Mouse (Mus musculus) liver, embryonic 14.5 days (tissue): ENCODE data around the gene Wdr53.

Source experiments
- CTCF ChIP-seq: IDR thresholded peaks from 2 replicates; pipeline ENCODE4 v1.5.1; 2016; ENCODE audit warnings: antibody characterized with exemption, low read depth, control low read depth
- EP300 ChIP-seq: IDR thresholded peaks from 2 replicates; pipeline ENCODE4 v1.6.1; 2016; ENCODE audit warnings: antibody characterized with exemption, low read depth

GRCm38 (mm10) chr16:32243901-32244300, 3.1 kb upstream of the Wdr53 start:
- no peak for TF ChIP-seq CTCF
- no peak for TF ChIP-seq EP300
